Mouse (Mus musculus) kidney, adult 11 months (tissue): ENCODE measurements at regions not wholly inside any gene's neighbourhood (a gene's known extent, or its start where the extent isn't known, plus 50 kb on each side); places are given as distances from the start of the nearest gene placed in this dataset.

Experiments
- DNase-seq: peaks from one replicate; pipeline ENCODE4 v3.0.0; 2022

DNA sequence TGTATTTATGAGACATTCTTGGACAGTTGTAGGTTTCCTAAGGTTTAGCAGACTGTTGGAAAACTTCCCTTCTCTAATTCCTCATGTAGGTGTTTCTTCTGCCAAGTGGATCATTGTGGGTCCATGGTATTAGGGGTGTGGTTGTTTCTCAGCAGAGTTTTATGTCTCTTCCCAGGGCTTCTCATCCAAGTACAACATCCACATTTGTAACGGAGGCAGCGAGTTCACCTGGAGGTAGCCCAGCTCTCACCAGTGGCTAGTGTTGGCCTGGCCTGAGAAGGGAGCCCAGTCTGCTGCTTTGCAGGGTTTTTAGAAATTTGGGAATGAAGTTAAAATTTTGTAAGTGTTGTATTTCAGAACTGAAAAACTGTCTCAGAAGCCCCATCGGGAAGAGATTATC, 122.4 kb downstream of the Wnt5a start:
- DNase-seq: no peak

DNA sequence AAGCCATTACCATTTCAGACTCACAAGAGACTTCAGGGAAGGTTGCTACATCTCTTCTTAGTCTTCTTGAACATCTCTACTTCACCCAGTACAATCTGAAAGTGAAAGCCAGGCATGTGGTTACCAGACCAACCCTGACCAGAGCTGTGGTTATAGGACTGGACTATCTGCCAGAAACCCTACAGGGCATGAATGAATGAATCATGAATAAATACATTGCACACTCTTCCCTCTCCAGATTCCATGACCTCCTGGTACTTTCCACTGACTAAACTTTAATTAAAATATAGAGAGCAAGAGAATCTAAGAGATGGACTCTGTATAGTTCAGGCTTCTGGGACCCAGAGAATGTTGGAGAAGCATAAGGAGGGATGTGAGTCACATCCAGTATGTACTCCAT, 130.6 kb downstream of the Wnt5a start:
- DNase-seq: no peak

DNA sequence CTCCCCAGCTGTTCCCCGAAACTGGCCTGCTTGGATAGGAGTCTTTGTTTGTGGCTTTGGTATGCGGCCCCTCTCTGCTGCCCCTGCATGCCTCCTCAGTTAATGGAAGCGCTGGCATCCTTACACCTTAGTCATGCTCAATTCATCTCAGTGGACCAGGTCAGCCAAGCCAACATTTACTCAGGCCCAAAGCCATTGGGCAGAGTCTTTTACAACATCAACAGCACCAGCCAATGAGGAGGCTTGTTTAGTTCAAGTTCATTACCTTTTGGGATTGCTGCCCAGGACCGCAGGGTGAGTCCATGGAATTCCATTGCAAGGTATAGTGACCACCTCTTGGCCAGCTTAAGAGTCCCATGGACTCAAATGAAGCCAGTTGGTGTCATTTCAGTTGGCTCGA, 134.5 kb downstream of the Wnt5a start:
- peak; percentile 20 for DNase-seq

DNA sequence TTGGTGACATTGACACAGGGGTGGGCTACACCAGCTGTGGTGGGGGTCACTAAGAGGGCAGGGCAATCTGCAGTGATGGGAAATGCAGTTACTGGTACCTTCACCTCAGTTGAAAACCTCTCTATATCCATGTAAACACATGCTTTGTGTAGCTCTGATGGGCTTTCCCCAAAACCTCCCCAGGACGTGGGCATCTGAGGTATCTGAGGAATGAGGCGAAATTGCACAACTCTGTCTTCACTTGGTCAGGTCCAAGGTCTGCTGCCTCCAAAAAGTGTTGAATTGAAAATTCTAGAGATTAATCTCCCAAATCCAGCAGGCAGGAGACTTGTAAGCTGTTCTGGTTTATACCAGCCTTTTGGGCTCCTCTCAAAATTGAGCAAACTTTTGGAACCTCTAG, 141.3 kb downstream of the Wnt5a start:
- no peak for DNase-seq

DNA sequence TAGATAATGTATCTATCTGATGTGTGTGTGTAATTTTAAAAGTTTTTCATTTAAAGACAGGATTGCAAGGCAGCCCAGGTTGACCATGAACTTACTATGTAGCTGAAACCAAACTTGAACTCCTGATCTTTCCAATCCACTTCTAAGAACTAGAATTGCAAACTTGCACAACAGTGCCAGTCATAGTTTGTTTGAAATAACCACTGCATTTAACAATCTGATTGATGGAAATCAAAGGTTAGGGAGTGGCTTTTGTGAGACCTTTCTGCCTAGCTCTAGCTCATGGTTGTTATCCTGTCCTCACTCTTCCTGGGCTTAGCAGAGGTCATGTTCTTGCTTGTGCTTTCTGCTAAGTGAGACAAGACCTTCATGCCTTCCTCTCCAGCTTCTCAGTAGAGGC, 144.9 kb downstream of the Wnt5a start:
- DNase-seq: no peak

DNA sequence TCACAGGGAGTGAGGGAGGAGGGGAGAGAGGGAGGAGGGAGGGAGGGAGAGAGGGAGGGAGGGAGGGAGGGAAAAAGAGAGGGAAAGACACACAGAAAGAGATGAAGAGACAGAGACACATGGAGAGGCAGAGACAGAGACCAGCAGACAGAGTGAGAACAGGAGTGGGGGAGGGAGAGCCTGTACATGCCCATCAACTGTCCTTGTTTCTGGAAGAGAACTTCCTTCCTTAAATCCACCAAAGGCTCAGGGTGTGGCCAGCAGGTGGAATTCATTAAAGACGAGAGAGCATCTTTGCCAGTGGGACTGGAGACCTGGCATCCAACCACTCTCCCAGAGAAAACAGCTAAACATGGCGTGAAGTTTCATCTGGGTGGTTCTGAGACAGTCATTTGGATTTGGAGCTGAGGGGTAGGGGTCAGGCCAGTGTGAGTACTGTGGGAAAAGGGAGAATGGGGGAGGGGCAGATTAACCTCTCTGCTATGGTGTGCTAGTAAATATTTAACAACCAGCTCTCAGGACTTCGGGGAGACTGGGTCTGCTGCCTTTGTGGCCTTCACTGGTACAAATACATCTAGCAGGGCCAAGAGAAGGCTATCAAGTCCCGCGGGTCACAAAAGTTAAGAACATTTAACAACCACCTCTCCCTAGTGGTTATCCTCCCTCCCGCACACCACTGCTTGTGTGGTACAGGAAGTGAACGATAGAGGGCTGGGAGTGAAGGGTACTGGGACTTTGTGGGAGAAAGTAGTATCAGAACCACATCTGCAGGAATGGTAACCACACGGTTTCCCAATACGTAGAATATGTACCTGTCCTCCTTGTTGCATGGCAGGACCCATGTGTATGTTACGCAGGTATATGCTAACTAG, 148.7 kb downstream of the Wnt5a start:
- DNase-seq: peak; percentile 26

DNA sequence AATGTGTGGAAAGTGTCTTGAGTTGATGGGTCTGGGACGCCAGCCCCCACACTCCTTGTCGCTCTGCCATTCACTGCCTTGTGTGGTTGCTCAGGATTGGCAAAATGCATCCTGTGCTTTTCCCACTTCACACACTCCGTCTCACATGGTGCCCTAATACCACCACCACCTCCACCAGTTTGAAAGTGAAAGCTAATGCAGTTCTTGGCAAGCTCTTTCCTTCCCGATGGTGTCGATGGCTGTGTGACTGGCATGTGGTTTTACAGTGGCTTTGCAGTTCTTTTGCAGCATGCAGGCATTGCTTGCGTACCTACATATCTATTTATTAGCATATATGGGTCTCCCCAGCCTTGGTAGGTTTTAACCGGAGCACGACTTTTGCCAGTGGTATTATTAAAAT, 152.7 kb downstream of the Wnt5a start:
- no peak for DNase-seq

DNA sequence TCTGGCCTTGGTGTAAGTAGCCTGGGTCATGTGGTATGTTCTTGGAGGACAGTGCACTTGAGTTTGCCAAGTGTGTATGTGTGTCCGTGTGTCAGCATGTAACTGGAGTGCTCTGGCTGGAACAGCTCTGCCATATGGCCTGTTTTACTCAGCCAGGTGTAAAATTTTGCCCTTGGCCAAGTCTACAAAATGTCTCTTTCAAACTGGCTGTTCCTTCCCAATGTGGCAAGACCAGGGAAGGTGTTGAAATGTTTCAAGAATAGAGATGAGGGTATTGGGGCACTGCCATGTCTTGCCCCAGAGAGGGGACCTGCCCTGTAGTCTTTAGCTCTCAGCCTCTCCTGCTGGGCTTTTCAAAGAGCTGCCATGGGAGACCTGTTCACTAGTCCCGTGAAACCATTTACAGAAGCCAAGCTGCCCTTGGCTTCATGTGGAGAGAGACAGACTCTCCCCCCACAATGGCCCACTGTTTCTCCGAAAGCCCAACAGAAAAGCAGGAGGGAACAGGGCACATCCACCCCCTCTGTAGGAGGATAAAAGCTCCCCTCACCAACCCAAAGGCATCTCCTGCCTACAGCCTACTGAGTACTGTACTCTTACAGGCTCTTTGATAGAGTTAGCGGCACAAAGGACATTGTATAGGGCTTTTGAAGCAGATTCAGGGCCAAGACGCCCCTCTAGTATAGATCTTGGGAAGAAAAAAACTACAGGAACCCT, 156.5 kb downstream of the Wnt5a start:
- peak; percentile 39 for DNase-seq

DNA sequence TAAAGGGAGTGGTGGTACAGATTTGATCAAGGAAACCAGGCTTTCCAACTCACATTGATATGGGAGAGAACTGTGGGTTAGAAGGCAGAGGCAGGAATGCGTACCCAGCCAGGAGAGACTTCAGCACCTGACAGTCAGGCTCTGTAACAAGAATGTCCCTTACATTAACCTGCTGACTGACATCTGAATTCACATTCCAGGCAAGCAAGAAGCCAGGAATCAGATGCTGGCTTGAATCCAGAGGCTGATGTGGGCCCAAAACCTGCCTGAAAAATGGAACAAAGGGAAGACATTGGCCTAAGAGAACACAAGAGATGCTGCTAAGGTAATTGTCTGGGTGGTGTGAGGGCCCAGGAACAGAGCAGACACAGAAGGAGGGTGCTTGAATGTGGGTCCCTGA, 158.8 kb downstream of the Wnt5a start:
- DNase-seq: peak; percentile 36

DNA sequence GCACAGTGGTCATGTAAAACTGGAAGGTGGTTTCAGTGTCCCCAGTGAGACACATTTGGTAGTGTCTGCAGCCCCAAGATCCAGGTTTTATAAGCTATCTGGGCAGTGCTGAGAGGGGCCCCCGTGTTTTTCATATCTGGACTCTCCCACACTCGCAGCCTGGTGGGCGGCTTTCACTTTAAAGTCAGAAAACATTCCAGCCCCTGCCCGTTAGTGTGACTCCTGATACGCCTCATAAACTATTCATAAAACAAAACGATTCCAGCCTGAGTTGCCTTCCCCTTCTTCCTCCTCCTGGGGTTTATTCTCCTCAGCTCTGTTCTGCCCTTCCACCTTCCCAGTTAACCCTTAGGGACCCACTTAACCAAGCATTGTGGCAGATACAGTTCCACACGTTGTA, 159.6 kb downstream of the Wnt5a start:
- no peak for DNase-seq

DNA sequence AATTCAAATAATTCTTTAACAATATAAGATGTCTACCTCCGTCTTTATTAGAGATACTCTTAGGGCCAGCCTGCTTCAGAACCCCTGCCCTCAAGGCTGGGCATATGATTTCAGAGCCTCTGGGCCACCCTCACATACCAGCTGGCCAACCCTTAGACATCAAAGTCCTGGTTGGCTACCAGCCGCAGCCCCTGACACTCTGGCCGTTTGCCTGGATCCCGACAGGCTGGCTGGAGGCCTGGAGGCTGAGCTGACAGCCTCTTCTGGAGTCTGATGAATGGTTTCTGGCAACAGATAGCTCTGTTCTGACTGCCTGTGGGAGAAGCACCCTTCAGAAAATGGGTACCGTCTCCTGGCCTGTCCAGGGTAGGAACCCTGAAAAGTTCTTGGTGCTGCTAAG, 170.9 kb downstream of the Wnt5a start:
- peak; percentile 32 for DNase-seq

DNA sequence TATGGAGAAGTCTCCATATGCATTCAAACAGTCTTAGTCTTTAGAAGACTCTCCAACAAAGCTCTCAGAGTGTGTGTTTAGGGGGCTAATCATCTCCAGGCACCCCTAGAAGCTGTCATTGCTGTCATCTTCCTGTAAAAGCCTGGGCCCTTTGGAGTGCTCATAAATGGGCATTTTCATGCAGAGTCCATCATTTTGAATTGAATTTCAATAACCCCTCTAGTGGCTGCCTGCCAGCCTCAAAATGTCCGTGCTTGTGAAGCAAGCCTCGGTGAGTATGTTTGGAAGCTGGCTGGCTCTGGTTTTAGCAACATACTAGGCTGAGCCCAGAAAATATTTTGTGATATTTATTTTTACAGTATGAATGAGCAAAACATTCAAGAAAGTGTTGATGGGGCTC, 195.2 kb downstream of the Wnt5a start:
- no peak for DNase-seq

DNA sequence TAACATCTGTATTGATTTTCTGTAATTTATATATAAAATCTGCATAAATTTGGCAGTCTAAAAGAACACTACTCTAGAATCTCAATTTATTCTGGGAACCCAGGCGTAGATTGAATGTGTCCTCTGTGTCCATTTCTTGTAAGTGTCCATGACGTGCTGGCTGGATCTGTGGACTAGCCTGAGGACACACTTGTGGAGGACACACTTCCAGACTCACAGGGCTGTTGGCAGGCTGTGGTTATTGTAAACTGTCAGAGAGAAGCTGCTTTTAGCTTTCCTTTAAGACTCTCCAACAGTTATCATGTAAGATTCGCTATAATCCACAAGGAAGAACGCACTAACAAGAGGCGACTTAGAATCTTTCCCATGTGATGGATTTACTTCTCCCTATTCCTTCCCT, 200.2 kb downstream of the Wnt5a start:
- DNase-seq: no peak

DNA sequence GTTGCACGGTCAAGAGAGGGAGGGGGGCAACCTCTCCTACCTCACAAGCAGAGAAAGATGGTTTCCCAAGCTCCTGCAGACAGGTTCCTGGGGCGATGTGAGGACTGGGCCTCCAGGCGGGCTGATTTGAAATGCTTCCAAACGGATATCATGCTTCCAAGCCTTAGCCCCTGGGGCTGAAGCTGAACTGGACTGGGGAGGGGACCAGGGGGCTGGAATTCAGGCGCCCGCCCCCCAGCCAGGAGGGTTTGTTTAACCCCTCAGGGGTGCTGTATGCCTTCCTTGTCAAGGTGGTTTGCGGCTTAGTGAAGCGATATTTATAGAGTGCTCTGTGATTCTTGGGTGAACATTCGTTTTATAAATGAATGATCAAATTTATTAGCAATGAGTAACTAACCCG, 210.0 kb downstream of the Wnt5a start:
- DNase-seq: peak; percentile 4

DNA sequence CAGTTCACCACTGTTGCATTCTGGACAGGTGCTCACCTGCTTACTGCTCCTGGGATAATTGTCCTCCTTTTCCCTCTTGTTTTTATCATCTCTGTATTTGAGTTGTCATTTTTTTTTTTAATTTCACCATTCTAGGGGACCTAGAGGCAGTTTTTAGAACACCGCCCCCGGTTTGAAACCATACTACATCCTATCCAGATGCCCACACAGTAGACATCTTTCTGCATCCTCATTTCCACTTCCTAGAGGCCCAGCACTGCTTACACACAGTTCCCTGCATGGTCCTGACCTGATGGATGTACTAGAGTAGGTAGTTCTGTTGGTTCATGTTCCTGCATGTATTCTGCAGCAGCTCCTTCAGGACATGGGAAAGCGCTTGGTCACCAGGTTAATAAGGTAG, 216.0 kb downstream of the Wnt5a start:
- no peak for DNase-seq

DNA sequence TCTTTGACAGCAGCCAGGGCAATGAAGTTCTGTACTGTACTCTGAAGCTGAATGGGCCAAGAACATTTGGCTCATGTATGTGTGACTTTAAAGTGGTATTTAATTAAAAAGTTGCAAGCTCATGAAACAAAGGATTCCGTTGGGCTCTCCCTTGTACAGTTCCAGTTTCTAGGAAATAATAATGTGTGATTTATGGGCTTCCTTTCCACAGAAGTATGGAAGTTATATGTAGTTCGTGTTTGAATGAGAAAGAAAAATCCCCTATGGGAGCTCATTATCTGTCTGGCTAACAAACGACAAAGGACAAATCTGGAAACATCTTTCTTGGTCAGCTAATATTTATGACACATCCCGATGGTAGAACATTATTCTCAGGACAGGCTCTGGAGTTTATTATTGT, 221.1 kb downstream of the Wnt5a start:
- no peak for DNase-seq

DNA sequence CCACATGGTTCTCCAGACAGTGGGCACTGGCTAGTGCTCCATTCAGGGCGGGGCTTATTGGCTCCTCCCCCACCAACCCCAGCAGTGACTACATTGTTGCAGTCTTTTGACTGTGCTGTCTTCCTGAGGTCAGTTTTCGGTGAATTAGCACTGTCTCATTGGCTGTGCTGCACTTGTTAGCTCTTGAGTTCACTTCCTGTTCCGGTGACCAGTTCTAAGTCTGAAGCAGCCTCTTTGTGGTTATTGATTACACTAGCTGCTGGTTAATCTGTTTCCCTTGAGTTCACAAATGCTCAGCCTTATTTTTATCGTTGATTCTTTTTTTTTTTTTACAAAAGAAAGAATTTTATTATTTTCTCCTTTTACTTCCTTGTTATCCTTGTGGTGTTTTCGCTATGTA, 228.9 kb downstream of the Wnt5a start:
- no peak for DNase-seq

DNA sequence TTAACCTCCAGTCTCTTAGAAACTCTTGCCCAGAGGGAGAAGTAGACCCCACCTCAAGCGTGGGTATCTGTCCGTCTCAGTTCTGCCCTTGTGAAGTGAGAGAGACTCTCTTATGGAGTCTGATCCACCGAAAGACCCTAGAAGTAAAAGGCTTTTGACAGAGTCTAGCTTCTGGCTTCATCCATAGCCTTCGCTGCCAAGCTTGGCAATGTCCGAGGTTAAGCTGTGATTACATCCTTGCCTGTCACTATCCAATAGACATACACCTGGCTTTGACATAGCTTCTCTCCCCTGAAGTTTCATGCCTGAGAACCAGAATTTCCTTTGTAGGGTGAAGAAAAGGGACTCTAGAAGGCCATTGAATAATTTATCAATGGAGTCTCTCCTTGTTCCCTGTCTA, 230.9 kb downstream of the Wnt5a start:
- no peak for DNase-seq

DNA sequence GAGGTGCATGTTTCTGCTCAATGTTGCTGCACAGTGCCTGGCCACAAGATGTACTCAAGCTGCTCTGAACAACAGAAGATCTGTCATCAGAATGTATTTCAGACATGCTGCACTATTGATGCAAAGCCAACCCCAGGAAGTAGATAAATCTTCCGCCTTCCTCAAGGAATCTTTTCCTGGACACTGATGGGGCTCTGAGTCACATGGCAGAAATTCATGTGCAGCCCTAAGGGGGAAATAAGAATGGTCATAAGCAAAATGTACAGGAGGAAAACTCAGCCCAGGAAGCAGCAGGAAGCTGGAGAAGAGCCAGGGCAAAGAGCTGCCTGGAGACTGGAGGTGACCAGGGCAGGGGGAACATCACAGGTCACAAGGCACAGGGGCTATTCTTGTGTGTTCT, 235.5 kb downstream of the Wnt5a start:
- DNase-seq: no peak

DNA sequence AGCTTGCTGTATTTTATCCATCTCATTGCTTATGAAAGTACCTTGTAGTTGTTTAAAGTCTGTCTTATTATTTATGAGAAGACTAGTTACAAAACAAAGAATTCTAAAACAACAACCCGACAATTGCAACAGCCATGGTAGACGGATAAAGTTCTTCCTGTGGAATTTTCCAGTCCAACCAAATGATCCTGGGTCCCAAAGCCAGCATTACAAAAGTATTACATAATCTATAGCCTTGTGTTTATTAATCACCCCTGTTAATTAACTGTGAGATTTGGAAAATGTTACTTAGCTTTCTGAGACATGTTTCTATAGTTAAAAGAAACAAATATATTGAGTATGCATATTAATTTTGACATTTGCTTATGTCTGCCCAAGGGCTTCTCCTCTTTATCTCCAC, 236.9 kb downstream of the Wnt5a start:
- no peak for DNase-seq

DNA sequence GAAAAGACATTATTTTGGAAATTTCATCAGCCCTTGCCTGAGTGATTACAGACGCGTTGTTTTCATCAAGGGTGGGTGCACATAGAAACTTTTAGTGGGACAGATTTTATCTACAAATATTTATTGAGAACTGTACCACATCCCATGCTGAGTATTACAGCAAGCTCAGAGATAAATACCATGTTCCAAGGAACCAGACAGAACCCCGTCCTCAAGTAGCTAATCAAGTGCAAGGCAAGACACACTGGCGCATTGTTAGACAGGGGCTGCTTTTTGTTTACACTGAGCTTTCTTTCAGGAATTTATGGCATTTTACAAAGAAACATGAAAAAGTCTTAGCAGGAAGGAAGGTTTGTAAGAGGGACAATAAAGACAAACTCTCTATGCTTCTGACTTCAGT, 239.1 kb downstream of the Wnt5a start:
- no peak for DNase-seq

DNA sequence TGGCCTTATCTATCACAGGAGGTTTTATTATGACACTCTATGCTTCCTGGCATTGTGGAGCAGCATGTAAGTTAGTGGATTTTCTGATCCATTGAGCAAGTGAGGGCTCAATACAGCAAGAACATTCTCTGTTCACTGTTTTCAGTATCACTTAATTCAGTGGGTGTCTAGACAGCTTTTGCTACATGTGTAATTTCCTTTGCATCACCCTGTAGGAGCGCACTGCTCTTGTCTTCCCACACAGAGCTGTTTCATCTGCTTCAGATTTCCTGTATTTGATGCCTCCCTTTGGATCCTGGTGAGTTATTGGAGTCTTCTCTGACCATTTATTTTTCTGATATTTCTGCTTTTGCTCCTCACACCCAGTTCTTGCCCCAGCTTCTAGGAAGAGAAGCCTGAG, 245.8 kb downstream of the Wnt5a start:
- no peak for DNase-seq

DNA sequence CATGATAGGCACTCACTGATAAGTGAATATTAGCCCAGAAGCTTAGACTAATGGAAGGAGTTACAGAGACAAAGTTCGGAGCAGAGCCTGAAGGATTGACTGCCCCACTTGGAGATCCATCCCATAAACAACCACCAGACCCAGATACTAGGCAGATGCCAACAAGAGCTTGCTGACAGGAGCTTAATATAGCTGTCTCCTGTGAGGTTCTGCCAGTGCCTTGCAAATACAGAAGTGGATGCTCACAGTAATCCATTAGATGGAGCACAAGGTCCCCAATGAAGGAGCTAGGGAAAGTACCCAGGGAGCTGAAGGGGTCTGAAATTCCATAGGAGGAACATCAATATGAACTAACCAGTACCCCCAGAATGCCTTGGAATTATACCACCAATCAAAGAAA, 252.8 kb upstream of the Lrtm1 start:
- no peak for DNase-seq

DNA sequence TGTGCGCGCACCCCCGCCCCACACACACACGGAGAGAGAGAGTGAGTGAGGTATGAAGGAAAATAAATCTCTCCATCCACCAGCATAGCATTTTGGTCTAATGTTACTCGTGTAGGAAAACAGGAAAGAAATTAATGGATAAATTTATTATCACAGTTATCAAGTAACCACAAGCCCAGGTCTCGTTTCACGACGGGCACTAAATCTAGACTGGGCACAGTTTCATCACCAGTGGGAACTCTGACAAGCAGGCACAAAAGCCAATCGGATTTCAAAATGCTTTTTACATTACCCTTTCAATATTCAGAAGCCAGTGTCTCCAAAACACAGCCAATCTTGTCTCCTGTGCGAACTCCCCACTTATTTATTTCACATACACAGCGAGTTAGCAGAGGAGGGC, 244.9 kb upstream of the Lrtm1 start:
- no peak for DNase-seq

DNA sequence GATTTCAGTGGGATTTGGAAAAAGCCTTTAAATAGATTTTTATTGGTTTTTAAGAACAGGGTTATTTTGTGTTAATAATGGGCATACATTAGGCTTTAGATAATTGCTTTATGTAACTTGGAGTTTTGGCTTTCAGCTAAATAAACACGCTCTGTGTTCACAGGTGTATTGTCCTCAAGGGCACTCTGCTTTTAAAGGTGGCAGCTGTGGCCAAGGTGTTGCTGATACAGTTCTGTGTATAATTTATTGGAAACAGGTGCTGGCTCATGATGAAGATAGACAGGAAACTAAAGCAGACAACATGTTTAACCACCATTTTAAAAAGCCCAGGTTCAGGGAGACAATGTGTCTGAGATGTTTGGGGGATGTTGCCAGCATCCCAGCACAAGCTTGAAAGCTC, 242.3 kb upstream of the Lrtm1 start:
- no peak for DNase-seq
